Comparison of ENCODE assay signal across 8 mouse cellular contexts in genomic region chr10:45067436-45067925, GRCm38 (mm10). TPM values are rescaled to one million over a fixed set of nuclear protein-coding genes. Genes with fewer than 3 reads are reported as not detected.
DNase-seq lines count a peak whose midpoint lies in the region; ATAC-seq and TF ChIP-seq lines count a peak whose summit lies in the region.

No protein-coding gene starts in this region.

- under 1% methylated on average over 28 of the region's 28 CpGs for WGBS in heart, postnatal 0 days
- WGBS in liver, embryonic 11.5 days: 0% methylated on average over 28 of the region's 28 CpGs
- under 1% methylated on average over 28 of the region's 28 CpGs for WGBS in neural tube, embryonic 12.5 days

- H3K27me3 ChIP-seq in testis, adult 2 months (ENCODE audit: control insufficient read depth, insufficient read depth, low read length): no peaks in the 10 kb centered on the region
- H3K27me3 ChIP-seq in heart, postnatal 0 days (ENCODE audit: control insufficient read depth, insufficient read depth, low read length): no peaks in the 10 kb centered on the region
- H3K27me3 ChIP-seq in liver, embryonic 11.5 days (replicated peaks; ENCODE audit: control insufficient read depth, insufficient read depth, low read length): no peaks in the 10 kb centered on the region
- H3K27me3 ChIP-seq in neural tube, embryonic 12.5 days (replicated peaks): no peaks in the 10 kb centered on the region

- H3K4me2 ChIP-seq in heart, postnatal 0 days (ENCODE audit: low read depth, low read length): peak overlapping the region; percentile 97
- H3K4me2 ChIP-seq in liver, embryonic 11.5 days: peak overlapping the region; percentile 89
- peak overlapping the region; percentile 77 for H3K4me2 ChIP-seq in neural tube, embryonic 12.5 days (replicated peaks)

- TF ChIP-seq CTCF in testis, adult 2 months (IDR thresholded peaks at IDR 0.05; ENCODE audit: control insufficient read depth, insufficient read depth, insufficient replicate concordance, low read depth, low read length): no peak
- no peak for TF ChIP-seq CTCF in heart, postnatal 0 days (IDR thresholded peaks at IDR 0.05; ENCODE audit: low read depth)

- no peak for TF ChIP-seq POLR2A in testis, adult 2 months (IDR thresholded peaks at IDR 0.05; ENCODE audit: control insufficient read depth, low read depth, low read length)

- peak overlapping the region; percentile 70 for H3K27ac ChIP-seq in testis, adult 2 months (ENCODE audit: control insufficient read depth, insufficient read depth, low read depth, low read length)
- H3K27ac ChIP-seq in heart, postnatal 0 days (ENCODE audit: low read depth): peak overlapping the region; percentile 88
- H3K27ac ChIP-seq in liver, embryonic 11.5 days (ENCODE audit: low read depth, low read length): peak overlapping the region; percentile 66
- peak overlapping the region; percentile 62; the same call in 1 of the 2 replicates for H3K27ac ChIP-seq in neural tube, embryonic 12.5 days

- peak overlapping the region; percentile 95 for H3K4me3 ChIP-seq in testis, adult 2 months (ENCODE audit: control insufficient read depth, low read depth, low read length)
- peak overlapping the region; percentile 97 for H3K4me3 ChIP-seq in heart, postnatal 0 days (ENCODE audit: low read depth, low read length)
- H3K4me3 ChIP-seq in liver, embryonic 11.5 days (ENCODE audit: low read depth, low read length): peak overlapping the region; percentile 97
- peak overlapping the region; percentile 95 for H3K4me3 ChIP-seq in neural tube, embryonic 12.5 days

- no peaks in the 10 kb centered on the region for H3K36me3 ChIP-seq in testis, adult 2 months (ENCODE audit: control insufficient read depth, insufficient read depth, low read length)
- H3K36me3 ChIP-seq in heart, postnatal 0 days (replicated peaks; ENCODE audit: control insufficient read depth, insufficient read depth, low read length): 0 out of 2 replicates have a peak, but pooled peaks cover 6% of the 10 kb centered on the region
- peaks cover 4% of the 10 kb centered on the region; the same call in 1 of the 2 replicates for H3K36me3 ChIP-seq in liver, embryonic 11.5 days (ENCODE audit: control insufficient read depth, insufficient read depth, low read length)
- no peaks in the 10 kb centered on the region for H3K36me3 ChIP-seq in neural tube, embryonic 12.5 days

- H3K4me1 ChIP-seq in testis, adult 2 months (ENCODE audit: control insufficient read depth, insufficient read depth, low read length): peaks cover 7% of the 10 kb centered on the region; the same call in 1 of the 2 replicates
- peaks cover 31% of the 10 kb centered on the region for H3K4me1 ChIP-seq in heart, postnatal 0 days (ENCODE audit: control insufficient read depth, insufficient read depth)
- peaks cover 38% of the 10 kb centered on the region for H3K4me1 ChIP-seq in liver, embryonic 11.5 days (replicated peaks; ENCODE audit: control insufficient read depth, insufficient read depth, low read length)
- peaks cover 12% of the 10 kb centered on the region; the same call in 1 of the 2 replicates for H3K4me1 ChIP-seq in neural tube, embryonic 12.5 days

- peak; percentile 45; the same call in 1 of the 2 replicates for ATAC-seq in heart, postnatal 0 days (ENCODE audit: insufficient read depth, low read depth)
- ATAC-seq in liver, embryonic 11.5 days (replicated peaks; ENCODE audit: low FRiP score): peak; percentile 19
- peak; percentile 71 for ATAC-seq in neural tube, embryonic 12.5 days (ENCODE audit: low FRiP score, low read depth)

- no peak for TF ChIP-seq EP300 in heart, postnatal 0 days (IDR thresholded peaks at IDR 0.05; ENCODE audit: low read depth)

- H3K9me3 ChIP-seq in heart, postnatal 0 days (replicated peaks; ENCODE audit: control insufficient read depth, low read length): no peaks in the 10 kb centered on the region
- no peaks in the 10 kb centered on the region for H3K9me3 ChIP-seq in liver, embryonic 11.5 days (ENCODE audit: control insufficient read depth, low read length)
- H3K9me3 ChIP-seq in neural tube, embryonic 12.5 days: no peaks in the 10 kb centered on the region

- H3K9ac ChIP-seq in heart, postnatal 0 days (replicated peaks; ENCODE audit: low read depth, low read length): peak overlapping the region; percentile 91
- H3K9ac ChIP-seq in liver, embryonic 11.5 days (ENCODE audit: low read depth, low read length): peak overlapping the region; percentile 94
- H3K9ac ChIP-seq in neural tube, embryonic 12.5 days: peak overlapping the region; percentile 92

- peak; percentile 44 for DNase-seq in adrenal gland, postnatal 36 days
- no peak for DNase-seq in adrenal gland, adult 2 months
- DNase-seq in testis, postnatal 10 days (ENCODE audit: low spot score): no peak
- peak; percentile 16 for DNase-seq in heart, postnatal 0 days (ENCODE audit: low spot score)
- DNase-seq in liver, embryonic 11.5 days (ENCODE audit: low spot score): no peak
- no peak for DNase-seq in frontal cortex, postnatal 14 days (ENCODE audit: low spot score in 2 of 2)

RNA-seq across cellular contexts. Expression of gene Prep, which starts 0.5 kb away (rescaled TPM):
- total RNA-seq in adrenal gland, postnatal 36 days (2021): 10 to 100 TPM; 20.6 to 26.0 TPM
- total RNA-seq in adrenal gland, adult 2 months (2021): 10 to 100 TPM; 19.2 to 22.4 TPM
- polyA plus RNA-seq in adrenal gland, adult 2 months (2012; rRNA removed): 13.2 and 14.2 TPM in 2 replicates
- 1.8 and 2.1 TPM in 2 replicates for polyA plus RNA-seq in testis, adult 2 months (2012; rRNA removed)
- total RNA-seq in heart, postnatal 0 days (2014; rRNA removed; ENCODE audit: low replicate concordance): 16.8 and 18.2 TPM in 2 replicates
- 15.1 and 16.9 TPM in 2 replicates for polyA plus RNA-seq in heart, postnatal 0 days (2015; fragmentation: Nextera tagmentation; extraction: Ambion mirVana)
- polyA plus RNA-seq in liver, embryonic 11.5 days (2014; fragmentation: Nextera tagmentation; extraction: Ambion mirVana): 22.1 and 27.7 TPM in 2 replicates
- polyA plus RNA-seq in neural tube, embryonic 12.5 days (2016; fragmentation: Nextera tagmentation; extraction: Ambion mirVana): 27.8 and 29.1 TPM in 2 replicates

Comparison
In these comparisons a context has a peak if more than half of its experiments do, and no peak if none do; other contexts are left out.
1. DNase-seq: peak in adrenal gland, postnatal 36 days (2 of 2) and heart, postnatal 0 days (single experiment); none in adrenal gland, adult 2 months (single experiment), testis, postnatal 10 days (single experiment), liver, embryonic 11.5 days (single experiment) and frontal cortex, postnatal 14 days (0 of 2).
2. ATAC-seq: peak in every context shown above with its lines; median percentile 71 in neural tube, embryonic 12.5 days; 45 in heart, postnatal 0 days; 19 in liver, embryonic 11.5 days.
3. Peak in every context shown above with its lines, with median percentiles within 50 percentile points of each other: H3K27ac ChIP-seq, H3K4me3 ChIP-seq, H3K4me2 ChIP-seq and H3K9ac ChIP-seq.